Mouse (Mus musculus) olfactory bulb, adult 2 months (tissue): Measurements from ENCODE around the gene Cop1.

Source experiments
- CTCF ChIP-seq: fragments of 200-500 bp; IDR thresholded peaks from 2 replicates; pipeline ENCODE4 v1.5.1; 2012; ENCODE audit warnings: low read depth, mild to moderate bottlenecking, low read length, moderate library complexity; ENCODE audit not compliant: insufficient read depth
- POLR2A ChIP-seq: fragments of 200-500 bp; IDR thresholded peaks from 2 replicates; pipeline ENCODE4 v1.6.1; 2012; ENCODE audit warnings: mild to moderate bottlenecking, low read depth, low read length, moderate library complexity; ENCODE audit not compliant: insufficient read depth

- TF ChIP-seq CTCF (no peak), POLR2A (no peak)
Observed at GRCm38 (mm10) chr1:159386458-159386857, 154.3 kb downstream of the Cop1 start.
